Mouse (Mus musculus): ENCODE data around the gene Camk1. TPM values are rescaled to one million over a fixed set of nuclear protein-coding genes. Genes with fewer than 3 reads are reported as not detected.

The Camk1 gene
- total and polyA plus RNA-seq, 3 experiments: 7.9 to 13.3 TPM; not detected in 1

DNA sequence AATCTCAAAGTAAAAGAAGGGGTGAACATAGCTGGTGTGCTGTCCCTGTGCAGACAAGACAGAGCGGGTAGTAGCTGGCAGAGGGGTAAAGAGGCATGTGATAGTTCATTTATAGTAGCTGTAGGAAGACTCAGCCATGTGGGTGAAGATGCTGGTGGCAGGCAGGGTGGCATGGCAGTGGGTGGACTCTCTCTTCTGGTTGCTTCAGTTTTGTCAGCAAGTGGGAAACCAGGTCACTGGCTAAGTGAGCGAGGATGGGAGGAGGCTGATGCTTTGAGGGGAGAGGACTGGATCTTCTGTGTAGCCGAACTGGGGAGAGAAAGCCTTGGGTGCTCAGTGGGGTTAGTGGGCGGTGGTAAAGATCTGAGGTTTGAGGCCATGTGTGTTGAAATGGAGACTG lies 56.5 kb downstream of the Camk1 start:
- Histone ChIP-seq H3K4me1 (ENCODE audit: control insufficient read depth in 1 of 2, insufficient read depth in 2 of 2, low read length in 2 of 2) (peaks cover 12 to 27% of the 10 kb centered on the region in 2 experiments), H3K27me3 (ENCODE audit: control insufficient read depth in 1 of 2, insufficient read depth in 2 of 2, low read length in 2 of 2) (no peaks in the 10 kb centered on the region), H3K27ac (ENCODE audit: control insufficient read depth, low read depth, low read length) (peak overlapping the region; percentile 15; the same call in 1 of the 2 replicates), H3K36me3 (ENCODE audit: control insufficient read depth in 1 of 2, insufficient read depth in 2 of 2, low read length in 2 of 2) (peaks cover 0 to 24% of the 10 kb centered on the region in 2 experiments; a peak in 2 of 4 replicates), H3K4me3 (ENCODE audit: control insufficient read depth in 1 of 2, insufficient read depth in 1 of 2, low read depth in 2 of 2, low read length in 2 of 2) (no peak overlapping the region), H3K9ac (ENCODE audit: control insufficient read depth, low read depth, low read length, poor library complexity, severe bottlenecking) (no peak overlapping the region), H3K79me2 (ENCODE audit: control insufficient read depth, insufficient read depth, low read length, poor library complexity) (no peaks in the 10 kb centered on the region), H3K9me3 (replicated peaks; ENCODE audit: insufficient read depth, low read length) (no peaks in the 10 kb centered on the region)
- TF ChIP-seq ZMIZ1 (IDR thresholded peaks at IDR 0.05; ENCODE audit: low read depth, low read length) (no peak), SIN3A (IDR thresholded peaks at IDR 0.05; ENCODE audit: low read length) (no peak), SMC3 (IDR thresholded peaks at IDR 0.05; ENCODE audit: low read depth, low read length) (no peak), MYB (IDR thresholded peaks at IDR 0.05; ENCODE audit: low read depth, low read length) (no peak), BHLHE40 (IDR thresholded peaks at IDR 0.05; ENCODE audit: borderline replicate concordance, low read depth, low read length) (no peak), E2F4 (IDR thresholded peaks at IDR 0.05; ENCODE audit: borderline replicate concordance, low read depth, low read length) (no peak), RCOR1 (IDR thresholded peaks at IDR 0.05; ENCODE audit: low read depth, low read length) (no peak), RAD21 (IDR thresholded peaks at IDR 0.05; ENCODE audit: low read depth, low read length) (no peak), ZC3H11A (IDR thresholded peaks at IDR 0.05; ENCODE audit: low read depth, low read length) (no peak), ETS1 (IDR thresholded peaks at IDR 0.05; ENCODE audit: low read depth, low read length) (no peak), POLR2AphosphoS2 (IDR thresholded peaks at IDR 0.05; ENCODE audit: low read length) (no peak), TBP (IDR thresholded peaks at IDR 0.05; ENCODE audit: low read depth, low read length) (no peak), GABPA (IDR thresholded peaks at IDR 0.05; ENCODE audit: low read depth, low read length) (no peak), UBTF (IDR thresholded peaks at IDR 0.05; ENCODE audit: borderline replicate concordance, insufficient read depth, low read depth, low read length) (no peak)
- no peak for DNase-seq (ENCODE audit: low read depth, low spot score)

DNA sequence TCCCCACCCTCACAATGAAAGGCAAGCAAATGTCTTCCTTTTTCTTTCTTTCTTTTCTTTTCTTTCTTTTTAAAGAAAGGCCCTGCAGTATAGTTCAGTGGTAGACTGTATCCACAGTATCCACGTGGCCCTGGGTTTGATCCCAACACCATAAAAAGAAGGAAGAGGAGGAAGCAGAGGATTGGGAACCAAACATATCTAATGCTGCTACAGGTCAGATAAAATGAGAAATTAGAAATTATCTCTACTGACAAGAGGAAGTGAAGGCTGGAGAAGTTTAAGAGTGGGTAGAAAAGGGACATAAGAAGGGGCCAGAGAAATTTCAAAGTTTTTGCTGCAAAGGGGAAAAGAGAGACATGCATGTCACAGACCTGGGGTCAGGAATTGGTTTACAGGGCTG lies 57.5 kb downstream of the Camk1 start:
- Histone ChIP-seq H3K4me3 (ENCODE audit: control insufficient read depth in 1 of 2, insufficient read depth in 1 of 2, low read depth in 2 of 2, low read length in 2 of 2) (no peak overlapping the region), H3K9ac (ENCODE audit: control insufficient read depth, low read depth, low read length, poor library complexity, severe bottlenecking) (peak overlapping the region; percentile 39), H3K4me1 (ENCODE audit: control insufficient read depth in 1 of 2, insufficient read depth in 2 of 2, low read length in 2 of 2) (peaks cover 12 to 27% of the 10 kb centered on the region in 2 experiments), H3K79me2 (ENCODE audit: control insufficient read depth, insufficient read depth, low read length, poor library complexity) (no peaks in the 10 kb centered on the region), H3K36me3 (ENCODE audit: control insufficient read depth in 1 of 2, insufficient read depth in 2 of 2, low read length in 2 of 2) (peaks cover 0 to 24% of the 10 kb centered on the region in 2 experiments; a peak in 2 of 4 replicates), H3K9me3 (replicated peaks; ENCODE audit: insufficient read depth, low read length) (no peaks in the 10 kb centered on the region), H3K27me3 (ENCODE audit: control insufficient read depth in 1 of 2, insufficient read depth in 2 of 2, low read length in 2 of 2) (no peaks in the 10 kb centered on the region), H3K27ac (ENCODE audit: control insufficient read depth, low read depth, low read length) (peak overlapping the region; percentile 75)
- peak; percentile 54 for TF ChIP-seq USF1 (IDR thresholded peaks at IDR 0.05; ENCODE audit: low read depth, low read length)
- TF ChIP-seq ETS1 (IDR thresholded peaks at IDR 0.05; ENCODE audit: low read depth, low read length): peak; percentile 60; the same call in 1 of the 2 replicates
- TF ChIP-seq MXI1 (IDR thresholded peaks at IDR 0.05; ENCODE audit: low read depth, low read length): peak; percentile 77
- TF ChIP-seq TCF12 (IDR thresholded peaks at IDR 0.05; ENCODE audit: low read depth, low read length): peak; percentile 73
- peak; percentile 57; the same call in 1 of the 2 replicates for TF ChIP-seq MAX (IDR thresholded peaks at IDR 0.05; ENCODE audit: low read length)
- TF ChIP-seq UBTF (IDR thresholded peaks at IDR 0.05; ENCODE audit: borderline replicate concordance, insufficient read depth, low read depth, low read length): 0 out of 2 replicates have a peak, but pooled peaks have one; percentile 24
- no peak for TF ChIP-seq E2F4 (IDR thresholded peaks at IDR 0.05; ENCODE audit: borderline replicate concordance, low read depth, low read length)
- peak; percentile 83 to 91 for TF ChIP-seq EP300 (IDR thresholded peaks at IDR 0.05; ENCODE audit: low read depth in 1 of 2, low read length in 2 of 2)
- TF ChIP-seq SIN3A (IDR thresholded peaks at IDR 0.05; ENCODE audit: low read length): peak; percentile 70; the same call in 1 of the 2 replicates
- 0 out of 2 replicates have a peak, but pooled peaks have one; percentile 28 for TF ChIP-seq HCFC1 (IDR thresholded peaks at IDR 0.05; ENCODE audit: low read depth, low read length)
- no peak for TF ChIP-seq CHD2 (IDR thresholded peaks at IDR 0.05; ENCODE audit: low read length)
- TF ChIP-seq RCOR1 (IDR thresholded peaks at IDR 0.05; ENCODE audit: low read depth, low read length): peak; percentile 61; the same call in 1 of the 2 replicates
- TF ChIP-seq POLR2A (IDR thresholded peaks at IDR 0.05; ENCODE audit: control insufficient read depth in 1 of 2, insufficient read depth in 1 of 2, low read depth in 1 of 2, low read length in 2 of 2, poor library complexity in 1 of 2): no peak
- TF ChIP-seq MYC (IDR thresholded peaks at IDR 0.05; ENCODE audit: low read depth, low read length): peak; percentile 86
- TF ChIP-seq GATA1 (IDR thresholded peaks at IDR 0.05; ENCODE audit: low read depth, low read length): peak; percentile 95
- peak; percentile 54 for DNase-seq (ENCODE audit: low read depth, low spot score)
